Mouse (Mus musculus) lung, adult 18-20 months (tissue): ENCODE measurements at regions not wholly inside any gene's neighbourhood (a gene's known extent, or its start where the extent isn't known, plus 50 kb on each side); places are given as distances from the start of the nearest gene placed in this dataset.

Source experiments
- DNase-seq, 2 experiments: peaks; one replicate each; pipeline ENCODE4 v3.0.0; 2022; ENCODE audit warnings: mixed read lengths in 2 of 2

DNA sequence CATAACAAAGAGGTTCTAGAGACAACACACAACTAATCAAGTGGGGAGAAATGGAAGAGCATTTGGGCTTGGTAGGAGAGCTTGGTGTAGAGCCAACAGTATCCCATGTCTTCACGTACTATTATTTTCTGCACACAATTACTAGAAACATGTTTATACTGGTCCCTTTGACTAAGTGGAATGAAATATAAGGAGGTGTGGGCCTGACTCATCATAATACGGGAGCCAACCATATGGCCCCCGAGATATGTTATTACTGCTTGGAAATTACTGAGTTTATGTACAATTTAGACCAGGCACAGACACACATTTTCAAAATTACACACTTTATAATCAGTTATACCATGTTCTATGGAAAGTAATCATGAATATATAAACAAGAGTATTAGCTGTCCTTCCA is 92.7 kb upstream of the Sash1 start:
- DNase-seq, result no peak

DNA sequence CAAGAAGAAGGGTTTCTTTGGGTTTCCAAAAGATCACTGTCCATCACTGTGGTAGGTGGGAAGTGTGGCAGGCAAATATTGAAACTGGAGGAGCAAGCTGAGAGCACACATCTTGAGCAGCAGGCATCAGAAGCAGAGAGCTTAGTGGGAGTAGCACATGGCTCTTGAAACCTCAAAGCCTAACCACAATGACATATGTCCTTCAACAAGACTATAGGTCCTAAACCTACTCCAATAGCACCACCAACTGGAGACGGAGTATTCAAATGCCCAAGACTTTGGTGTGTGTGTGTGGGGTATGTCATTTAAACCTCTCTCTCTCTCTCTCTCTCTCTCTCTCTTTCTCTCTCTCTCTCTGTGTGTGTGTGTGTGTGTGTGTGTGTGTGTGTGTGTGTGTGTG is 88.1 kb upstream of the Sash1 start:
- DNase-seq, result peak in 1 of 2 experiments; percentile 46

GRCm38 (mm10) chr10:8972789-8973551 is 87.1 kb upstream of the Sash1 start:
- DNase-seq, result no peak

DNA sequence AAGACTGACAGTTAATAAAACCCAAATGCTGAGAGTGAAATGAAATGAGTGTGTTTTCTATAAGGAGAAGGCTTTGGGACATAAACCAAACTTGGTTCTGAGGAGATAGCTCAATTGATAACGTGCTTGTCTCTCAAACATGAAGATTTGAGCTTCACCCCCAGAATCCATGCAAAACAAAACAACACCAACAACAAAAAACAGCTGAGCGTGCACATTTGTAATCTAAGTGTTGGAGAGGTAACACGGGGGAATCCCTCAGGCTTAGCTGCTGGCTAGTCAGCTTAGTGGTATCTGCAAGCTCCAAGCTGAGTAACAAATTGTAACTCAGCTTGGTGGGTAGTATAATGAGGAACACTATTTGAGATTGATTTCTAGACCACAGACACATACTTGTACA is 84.9 kb upstream of the Sash1 start:
- no peak for DNase-seq

GRCm38 (mm10) chr10:8969586-8969985 is 83.7 kb upstream of the Sash1 start:
- DNase-seq, result no peak

GRCm38 (mm10) chr10:8969016-8969415 is 83.1 kb upstream of the Sash1 start:
- DNase-seq, result no peak

- DNase-seq, result peak; percentile 19 to 34
Observed at GRCm38 (mm10) chr10:8968276-8968923, 82.5 kb upstream of the Sash1 start.

- DNase-seq, result no peak
Observed at GRCm38 (mm10) chr10:8962921-8963320, 77.1 kb upstream of the Sash1 start.

DNA sequence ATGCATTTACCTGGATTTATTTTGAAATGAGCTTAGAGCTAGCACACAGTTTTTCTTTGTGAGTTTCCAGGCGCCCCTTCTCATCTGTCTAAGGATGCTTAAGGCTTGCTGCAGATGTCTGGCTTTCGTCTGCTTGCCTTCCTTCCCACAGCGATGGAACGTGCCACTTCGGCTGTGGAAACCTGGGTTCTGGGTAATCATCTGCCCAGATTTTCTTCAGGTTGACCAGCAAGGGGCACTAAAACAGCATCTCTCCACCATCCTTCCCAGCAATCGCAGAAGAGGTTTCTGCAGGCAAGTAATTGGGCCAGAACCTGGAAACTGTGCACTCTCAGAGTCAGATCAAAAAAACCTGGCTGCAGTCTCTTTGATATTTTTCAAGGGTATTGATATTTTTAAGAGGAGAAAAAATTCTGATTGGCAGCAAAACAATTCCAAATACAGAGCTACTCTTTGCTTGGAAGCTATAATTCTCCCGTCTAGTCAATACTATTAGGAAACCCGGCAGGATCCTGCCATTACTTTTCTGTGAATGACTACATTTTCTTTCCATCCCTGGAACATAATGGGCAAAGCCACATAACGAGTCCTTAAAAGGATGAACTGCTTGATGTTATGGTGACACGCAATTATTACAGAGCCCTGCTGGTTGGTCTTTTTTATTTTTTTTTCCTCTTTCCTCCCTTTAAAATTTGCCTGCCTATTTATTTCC is 75.2 kb upstream of the Sash1 start:
- no peak for DNase-seq

DNA sequence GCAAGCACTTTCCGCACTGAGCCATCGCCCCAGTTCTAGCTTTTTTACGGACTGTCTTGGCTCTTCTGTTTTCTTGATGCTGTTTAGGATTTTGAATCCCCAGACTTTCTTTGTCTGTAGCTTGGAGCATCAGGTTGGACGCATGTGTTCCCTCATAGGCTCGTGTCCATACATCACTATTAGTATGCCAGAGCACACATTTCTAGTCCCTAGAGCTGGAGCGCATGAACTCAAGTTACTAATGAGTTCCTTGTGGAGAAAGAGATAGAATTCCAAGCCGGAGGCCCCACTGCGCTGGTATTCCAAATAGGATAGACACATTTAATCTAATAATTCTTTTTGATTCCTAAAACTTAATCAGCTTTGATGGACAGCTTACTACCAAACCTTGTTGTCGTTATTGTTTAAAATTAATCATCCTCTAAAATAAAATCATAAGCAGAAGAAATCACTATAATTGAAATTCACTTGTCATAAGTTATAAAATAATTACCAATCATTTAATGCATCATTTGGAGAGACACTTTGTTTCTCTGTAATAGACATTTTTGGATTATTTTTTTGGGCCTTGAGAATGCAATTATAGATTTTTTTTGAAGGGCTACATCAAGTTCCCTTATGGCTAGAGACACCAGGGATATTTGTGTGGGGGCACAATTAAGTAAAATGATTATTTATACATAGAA is 74.5 kb upstream of the Sash1 start:
- no peak for DNase-seq

GRCm38 (mm10) chr10:8955499-8956211 is 69.8 kb upstream of the Sash1 start:
- no peak for DNase-seq

- DNase-seq, result no peak
Observed at GRCm38 (mm10) chr10:8954003-8954402, 68.1 kb upstream of the Sash1 start.

- no peak for DNase-seq
Observed at GRCm38 (mm10) chr10:8952922-8953321, 67.1 kb upstream of the Sash1 start.

DNA sequence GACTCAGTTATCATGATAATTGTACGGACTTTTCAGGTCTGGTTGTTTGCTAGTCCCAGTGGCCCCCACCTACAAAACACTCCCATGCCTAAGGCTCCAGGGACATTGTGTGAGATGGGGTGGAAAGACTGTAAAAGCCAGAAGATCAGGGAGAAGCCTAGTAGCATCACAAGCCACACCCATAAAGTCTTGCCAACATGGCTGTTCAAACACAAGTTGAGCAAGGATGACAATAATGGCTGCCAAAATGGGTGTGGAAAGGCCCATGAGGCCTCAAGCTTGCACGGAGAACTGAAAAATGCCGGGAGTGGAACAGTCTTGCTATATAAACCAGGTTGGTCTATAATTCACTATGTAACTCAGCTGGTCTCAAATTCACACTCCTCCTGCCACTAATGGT is 66.1 kb upstream of the Sash1 start:
- DNase-seq, result no peak

GRCm38 (mm10) chr10:8951236-8951825 is 65.5 kb upstream of the Sash1 start:
- no peak for DNase-seq

DNA sequence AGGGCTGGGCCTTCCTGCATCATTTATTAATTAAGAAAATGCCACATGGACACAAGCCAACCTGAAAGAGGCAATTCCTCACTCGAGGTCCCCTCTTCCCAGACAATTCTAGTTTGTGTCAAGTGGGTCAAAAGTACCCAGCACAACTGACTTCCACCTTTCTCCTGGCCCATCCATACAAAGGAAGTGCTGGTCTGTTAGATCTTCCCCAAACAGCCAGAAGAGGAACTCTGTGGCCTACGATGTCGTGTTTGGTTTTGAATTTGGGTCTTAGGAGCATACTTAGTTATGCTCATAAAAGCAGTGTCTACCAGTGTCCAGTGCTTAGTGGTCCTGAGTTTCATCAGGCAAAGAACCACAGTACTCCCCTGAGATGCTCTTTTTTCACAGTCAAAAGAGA is 62.4 kb upstream of the Sash1 start:
- DNase-seq, result no peak

GRCm38 (mm10) chr10:8945195-8945751 is 59.4 kb upstream of the Sash1 start:
- no peak for DNase-seq

DNA sequence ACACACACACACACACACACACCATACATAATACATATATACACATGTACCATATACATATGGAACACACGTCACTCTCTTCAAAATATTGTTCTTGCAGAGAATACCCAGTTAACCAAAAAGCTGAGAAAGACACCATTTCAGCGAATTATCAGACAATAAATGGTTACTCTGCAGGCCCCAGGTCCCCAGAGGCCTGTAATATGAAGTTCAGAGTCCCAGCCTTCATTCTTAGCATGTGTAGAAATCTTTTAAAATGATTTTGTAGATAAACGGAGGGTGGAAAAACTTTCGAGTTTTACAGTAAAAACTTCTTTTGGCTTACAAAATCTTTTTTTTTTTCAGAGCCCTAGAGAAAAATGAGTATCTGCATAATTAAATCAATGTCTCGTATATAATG is 58.7 kb upstream of the Sash1 start:
- DNase-seq, result no peak

DNA sequence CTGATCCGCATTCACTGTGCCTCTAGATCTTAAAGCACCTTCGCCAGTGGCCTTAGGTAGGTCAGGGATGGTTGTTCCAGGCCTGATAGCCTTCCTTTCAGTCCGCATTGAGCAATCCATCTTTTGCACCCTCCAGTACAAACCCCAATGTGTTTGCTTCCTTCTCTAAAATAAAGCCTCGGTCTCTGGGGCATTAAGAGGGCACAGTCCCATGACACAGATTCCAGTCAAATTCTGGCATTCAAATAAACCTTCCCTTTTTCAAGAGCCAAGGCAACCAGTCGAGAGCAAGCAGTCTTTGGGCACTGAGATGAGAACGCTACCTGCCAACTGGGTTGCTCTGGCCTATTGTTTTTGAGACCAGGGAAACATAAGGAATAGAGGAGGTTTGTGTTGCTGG is 57.8 kb upstream of the Sash1 start:
- no peak for DNase-seq

- no peak for DNase-seq
Observed at GRCm38 (mm10) chr10:8942967-8943471, 57.1 kb upstream of the Sash1 start.

DNA sequence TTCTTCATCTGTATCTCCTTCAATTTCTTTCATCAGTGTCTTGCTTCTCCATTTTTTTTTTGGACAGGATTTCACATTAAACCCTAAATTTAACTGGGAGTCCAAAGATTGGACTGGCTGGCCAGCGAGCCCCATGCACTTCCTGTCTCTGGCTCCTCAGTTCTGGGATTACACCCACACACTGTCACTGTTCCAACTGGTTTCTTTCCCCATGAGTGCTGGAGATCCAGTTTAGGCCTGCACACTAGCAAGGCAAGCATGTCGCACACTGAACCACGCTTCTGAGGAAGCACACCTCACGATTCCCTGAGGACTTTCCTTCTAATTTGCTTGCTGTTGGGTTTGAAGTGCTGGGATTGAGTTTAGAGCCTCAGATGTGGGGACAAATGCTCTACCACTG is 50.5 kb upstream of the Sash1 start:
- no peak for DNase-seq
